Mouse (Mus musculus): ENCODE measurements around the gene Taok3.

GRCm38 (mm10) chr5:117323751-117324150 is 203.8 kb downstream of the Taok3 start:
- no peak for TF ChIP-seq CTCF (IDR thresholded peaks at IDR 0.05; ENCODE audit: borderline replicate concordance, insufficient read depth, low read length)
- no peak for TF ChIP-seq POLR2A (IDR thresholded peaks at IDR 0.05; ENCODE audit: low read depth, low read length)
